Mouse (Mus musculus): ENCODE measurements at regions not wholly inside any gene's neighbourhood (a gene's known extent, or its start where the extent isn't known, plus 50 kb on each side); places are given as distances from the start of the nearest gene placed in this dataset.
A peak's percentile ranks its signal among the peaks of the same experiment; 100 is the strongest.
"Not testable (repeated sequence)": the region's sequence is repeated elsewhere in the genome, so short reads cannot be mapped to it uniquely, and the experiment has no call there.

GRCm38 (mm10) chr6:62573611-62574010, 682.1 kb upstream of the Grid2 start:
- no peak for DNase-seq (ENCODE audit: low read depth, low spot score)

- DNase-seq (ENCODE audit: low read depth, low spot score) = peak; percentile 4
These were observed 679.5 kb upstream of the Grid2 start for GRCm38 (mm10) chr6:62576200-62576599.

- DNase-seq (ENCODE audit: low read depth, low spot score) = no peak
These were observed 635.1 kb upstream of the Grid2 start for GRCm38 (mm10) chr6:62620543-62620942.

- DNase-seq (ENCODE audit: low read depth, low spot score) = not testable (repeated sequence)
These were observed 587.6 kb upstream of the Grid2 start for GRCm38 (mm10) chr6:62668123-62668522.

GRCm38 (mm10) chr6:62718389-62718788, 537.3 kb upstream of the Grid2 start:
- DNase-seq (ENCODE audit: low read depth, low spot score) = no peak

GRCm38 (mm10) chr6:62719541-62720155, 536.0 kb upstream of the Grid2 start:
- no peak for DNase-seq (ENCODE audit: low read depth, low spot score)
